9 mouse cellular contexts compared by ENCODE assay signal in genomic region chr13:33085695-33086432, GRCm38 (mm10). TPM values are rescaled to one million over a fixed set of nuclear protein-coding genes. Genes with fewer than 3 reads are reported as not detected.
DNase-seq lines count a peak whose midpoint lies in the region; ATAC-seq and TF ChIP-seq lines count a peak whose summit lies in the region.
"Had no signal": no experiment of that assay in that cellular context is flagged by ENCODE, and none has a peak within 500 bp of the region (broad histone marks: within the 10 kb centered on the region; RNA-seq: fewer than 3 reads in every experiment).

No protein-coding gene starts in this region.

- peak; percentile 49 for DNase-seq in embryonic facial prominence, embryonic 11.5 days (ENCODE audit: low spot score)
- DNase-seq in embryonic facial prominence, embryonic 10.5 days (ENCODE audit: low spot score) = no peak
- peak; percentile 56 to 71 for DNase-seq in frontal cortex, adult 2 months (ENCODE audit: extremely low spot score in 1 of 2, low spot score in 1 of 2)
- DNase-seq in left cerebral cortex, postnatal 14 days (ENCODE audit: low spot score in 2 of 2) = peak; percentile 53 to 72
- DNase-seq in retina, embryonic 14.5 days (ENCODE audit: low spot score) = peak; percentile 19
- DNase-seq in spleen, postnatal 4 days (ENCODE audit: low spot score in 2 of 2) = no peak
- no peak for DNase-seq in spleen, adult 12 weeks (ENCODE audit: low spot score)

- no peak overlapping the region for H3K4me2 ChIP-seq in embryonic facial prominence, embryonic 11.5 days (ENCODE audit: low read depth, low read length)
- H3K4me2 ChIP-seq: limb, embryonic 12.5 days had no signal

- no peak for ATAC-seq in embryonic facial prominence, embryonic 11.5 days (replicated peaks; ENCODE audit: insufficient number of reproducible peaks, low FRiP score, low TSS enrichment, low read depth)

- H3K27ac ChIP-seq in embryonic facial prominence, embryonic 11.5 days (replicated peaks; ENCODE audit: low read depth, low read length) = no peak overlapping the region
- H3K27ac ChIP-seq in embryonic facial prominence, embryonic 10.5 days (replicated peaks) = no peak overlapping the region
- peak overlapping the region; percentile 68 for H3K27ac ChIP-seq in bone marrow macrophage, adult 2 months (ENCODE audit: insufficient read depth, low read depth, low read length)
- H3K27ac ChIP-seq: limb, embryonic 12.5 days had no signal

- H3K9me3 ChIP-seq in embryonic facial prominence, embryonic 11.5 days (replicated peaks; ENCODE audit: control insufficient read depth, low read length) = no peaks in the 10 kb centered on the region
- H3K9me3 ChIP-seq in embryonic facial prominence, embryonic 10.5 days = peaks cover 10% of the 10 kb centered on the region; the same call in 1 of the 2 replicates

- no peak for TF ChIP-seq POLR2A in bone marrow macrophage, adult 2 months (IDR thresholded peaks at IDR 0.05; ENCODE audit: borderline replicate concordance, low read depth, low read length)

- intact Hi-C loops in left cerebral cortex, postnatal 14 days (cut with DNase I) = no loop called here

- H3K36me3 ChIP-seq in embryonic facial prominence, embryonic 11.5 days (replicated peaks; ENCODE audit: control insufficient read depth, insufficient read depth, low read depth, low read length) = no peaks in the 10 kb centered on the region
- no peaks in the 10 kb centered on the region for H3K36me3 ChIP-seq in embryonic facial prominence, embryonic 10.5 days (replicated peaks)
- H3K36me3 ChIP-seq: limb, embryonic 12.5 days had no signal

- no peaks in the 10 kb centered on the region for H3K4me1 ChIP-seq in embryonic facial prominence, embryonic 11.5 days (ENCODE audit: control insufficient read depth, insufficient read depth, low read length)
- peaks cover 11% of the 10 kb centered on the region; the same call in 1 of the 2 replicates for H3K4me1 ChIP-seq in embryonic facial prominence, embryonic 10.5 days
- peaks cover 54% of the 10 kb centered on the region for H3K4me1 ChIP-seq in bone marrow macrophage, adult 2 months (ENCODE audit: control insufficient read depth, insufficient read depth, low read length)
- H3K4me1 ChIP-seq: limb, embryonic 12.5 days had no signal

- H3K9ac ChIP-seq in embryonic facial prominence, embryonic 11.5 days (replicated peaks; ENCODE audit: low read length) = no peak overlapping the region
- H3K9ac ChIP-seq: limb, embryonic 12.5 days had no signal

- no peak overlapping the region for H3K4me3 ChIP-seq in embryonic facial prominence, embryonic 11.5 days (ENCODE audit: low read depth, low read length)
- no peak overlapping the region for H3K4me3 ChIP-seq in embryonic facial prominence, embryonic 10.5 days
- H3K4me3 ChIP-seq in bone marrow macrophage, adult 2 months (ENCODE audit: insufficient read depth, low read length) = no peak overlapping the region
- H3K4me3 ChIP-seq: limb, embryonic 12.5 days had no signal

- no peak for TF ChIP-seq CTCF in bone marrow macrophage, adult 2 months (IDR thresholded peaks at IDR 0.05; ENCODE audit: low read depth, low read length)

- H3K27me3 ChIP-seq in embryonic facial prominence, embryonic 11.5 days (ENCODE audit: control insufficient read depth, insufficient read depth, low read length) = no peaks in the 10 kb centered on the region
- no peaks in the 10 kb centered on the region for H3K27me3 ChIP-seq in embryonic facial prominence, embryonic 10.5 days (replicated peaks; ENCODE audit: low read depth, poor library complexity, severe bottlenecking)
- H3K27me3 ChIP-seq: limb, embryonic 12.5 days had no signal

RNA-seq across cellular contexts. Expression of gene Serpinb1b, which starts 7.5 kb away (rescaled TPM):
- 0.15 and 0.32 TPM in 2 replicates for polyA plus RNA-seq in embryonic facial prominence, embryonic 11.5 days (2014; fragmentation: Nextera tagmentation; extraction: Ambion mirVana)
- polyA plus RNA-seq in embryonic facial prominence, embryonic 10.5 days (2016; fragmentation: Nextera tagmentation; extraction: Ambion mirVana) = 0.28 and 0.59 TPM in 2 replicates
- 0.60 TPM in 1 of 2 replicates, not detected in the other for polyA plus RNA-seq in bone marrow macrophage, adult 2 months (2012; ENCODE audit: insufficient read depth, insufficient read length, missing spikeins)
- polyA plus RNA-seq in frontal cortex, adult 2 months (2012; rRNA removed) = 0.50 and 0.74 TPM in 2 replicates
- 1 to 10 TPM in 1 of 2 experiments, under 1 TPM in 1; 0.81 to 1.0 TPM for total RNA-seq in left cerebral cortex, postnatal 14 days (2021)

RNA-seq across cellular contexts. Expression of gene Serpinb9b, which starts 58.6 kb away (rescaled TPM):
- 0.20 TPM in 1 of 2 replicates, not detected in the other for polyA plus RNA-seq in embryonic facial prominence, embryonic 11.5 days (2014; fragmentation: Nextera tagmentation; extraction: Ambion mirVana)
- not detected in 2 replicates for polyA plus RNA-seq in embryonic facial prominence, embryonic 10.5 days (2016; fragmentation: Nextera tagmentation; extraction: Ambion mirVana)
- 0.44 TPM in 1 of 2 replicates, not detected in the other for polyA plus RNA-seq in bone marrow macrophage, adult 2 months (2012; ENCODE audit: insufficient read depth, insufficient read length, missing spikeins)
- polyA plus RNA-seq in frontal cortex, adult 2 months (2012; rRNA removed) = 0.20 and 0.42 TPM in 2 replicates
- total RNA-seq in left cerebral cortex, postnatal 14 days (2021) = not detected
- polyA plus RNA-seq: limb, embryonic 12.5 days had no signal

Comparison
In these comparisons a context has a peak if more than half of its experiments do, and no peak if none do; other contexts are left out.
1. DNase-seq: peak in embryonic facial prominence, embryonic 11.5 days (single experiment), frontal cortex, adult 2 months (2 of 2), left cerebral cortex, postnatal 14 days (2 of 2) and retina, embryonic 14.5 days (single experiment); none in embryonic facial prominence, embryonic 10.5 days (single experiment), spleen, postnatal 4 days (0 of 2) and spleen, adult 12 weeks (single experiment).